ENCODE assay signal across 7 mouse cellular contexts in genomic region chr15:100423916-100424315, GRCm38 (mm10). TPM values are rescaled to one million over a fixed set of nuclear protein-coding genes. Genes with fewer than 3 reads are reported as not detected.
A peak's percentile ranks its signal among the peaks of the same experiment; 100 is the strongest.
DNase-seq lines count a peak whose midpoint lies in the region; ATAC-seq lines count a peak whose summit lies in the region.

No protein-coding gene starts in this region.

- peak overlapping the region; percentile 91 for H3K4me2 ChIP-seq in forebrain, embryonic 15.5 days (replicated peaks)

- WGBS in forebrain, embryonic 15.5 days = 3% methylated on average over 14 of the region's 14 CpGs

- H3K4me1 ChIP-seq in forebrain, embryonic 15.5 days = peaks cover 32% of the 10 kb centered on the region

- no peak overlapping the region for H3K27ac ChIP-seq in forebrain, embryonic 15.5 days (replicated peaks)

- H3K9ac ChIP-seq in forebrain, embryonic 15.5 days (replicated peaks) = no peak overlapping the region

- peak overlapping the region; percentile 77 for H3K4me3 ChIP-seq in forebrain, embryonic 15.5 days

- no peaks in the 10 kb centered on the region for H3K36me3 ChIP-seq in forebrain, embryonic 15.5 days

- peaks cover 19% of the 10 kb centered on the region; the same call in 1 of the 2 replicates for H3K27me3 ChIP-seq in forebrain, embryonic 15.5 days

- H3K9me3 ChIP-seq in forebrain, embryonic 15.5 days = no peaks in the 10 kb centered on the region

- peak; percentile 57 for DNase-seq in A20 (ENCODE audit: low read depth, low spot score)
- DNase-seq in CD4-positive helper T cell, adult 2 months (ENCODE audit: low read depth, low spot score) = peak; percentile 30
- DNase-seq in kidney, postnatal 4 days = peak; percentile 64 to 76
- no peak for DNase-seq in cerebellum, postnatal 14 days
- no peak for DNase-seq in urinary bladder, postnatal 36 days (ENCODE audit: low spot score in 2 of 2)

- ATAC-seq in forebrain, embryonic 15.5 days (replicated peaks) = no peak
- 0 out of 2 replicates have a peak, but pooled peaks have one; percentile 23 for ATAC-seq in megakaryocyte-erythroid progenitor cell, adult 5-6 weeks (replicated peaks; ENCODE audit: low FRiP score, low TSS enrichment, poor library complexity, severe bottlenecking)

RNA-seq across cellular contexts. Expression of gene Slc11a2, which starts 1.0 kb away (rescaled TPM):
- polyA plus RNA-seq in forebrain, embryonic 15.5 days (2015; fragmentation: Nextera tagmentation; extraction: Ambion mirVana) = 22.2 and 23.5 TPM in 2 replicates
- total RNA-seq in megakaryocyte-erythroid progenitor cell, adult 5-6 weeks (2014; fragmentation: Nextera tagmentation) = 67.0 and 82.9 TPM in 2 replicates
- 29.2 and 32.5 TPM in 2 replicates for total RNA-seq in megakaryocyte-erythroid progenitor cell, adult 5-6 weeks (2017)

RNA-seq across cellular contexts. Expression of gene Gm5475, which starts 2.0 kb away (rescaled TPM):
- polyA plus RNA-seq in forebrain, embryonic 15.5 days (2015; fragmentation: Nextera tagmentation; extraction: Ambion mirVana) = 0.06 TPM in 1 of 2 replicates, not detected in the other
- total RNA-seq in megakaryocyte-erythroid progenitor cell, adult 5-6 weeks (2014; fragmentation: Nextera tagmentation) = not detected in 2 replicates
- total RNA-seq in megakaryocyte-erythroid progenitor cell, adult 5-6 weeks (2017) = not detected in 2 replicates

RNA-seq across cellular contexts. Expression of gene Letmd1, which starts 44.9 kb away (rescaled TPM):
- 51.5 and 52.3 TPM in 2 replicates for polyA plus RNA-seq in forebrain, embryonic 15.5 days (2015; fragmentation: Nextera tagmentation; extraction: Ambion mirVana)
- 42.9 and 43.9 TPM in 2 replicates for total RNA-seq in megakaryocyte-erythroid progenitor cell, adult 5-6 weeks (2014; fragmentation: Nextera tagmentation)
- 19.5 and 23.3 TPM in 2 replicates for total RNA-seq in megakaryocyte-erythroid progenitor cell, adult 5-6 weeks (2017)

RNA-seq across cellular contexts. Expression of gene Higd1c, which starts 59.6 kb away (rescaled TPM):
- not detected in 2 replicates for polyA plus RNA-seq in forebrain, embryonic 15.5 days (2015; fragmentation: Nextera tagmentation; extraction: Ambion mirVana)
- total RNA-seq in megakaryocyte-erythroid progenitor cell, adult 5-6 weeks (2014; fragmentation: Nextera tagmentation) = not detected in 2 replicates
- total RNA-seq in megakaryocyte-erythroid progenitor cell, adult 5-6 weeks (2017) = not detected in 2 replicates

Comparison
In these comparisons a context has a peak if more than half of its experiments do, and no peak if none do; other contexts are left out.
1. DNase-seq: peak in A20 (single experiment), CD4-positive helper T cell, adult 2 months (single experiment) and kidney, postnatal 4 days (2 of 2); none in cerebellum, postnatal 14 days (0 of 2) and urinary bladder, postnatal 36 days (0 of 2).